Mouse (Mus musculus) frontal cortex, postnatal 25 days (tissue): ENCODE measurements at regions not wholly inside any gene's neighbourhood (a gene's known extent, or its start where the extent isn't known, plus 50 kb on each side); places are given as distances from the start of the nearest gene placed in this dataset.
"Not testable (repeated sequence)": the region's sequence is repeated elsewhere in the genome, so short reads cannot be mapped to it uniquely, and the experiment has no call there.

Experiments used
- DNase-seq, 2 experiments: peaks; one replicate each; pipeline ENCODE4 v3.0.0; 2022; ENCODE audit warnings: low spot score in 2 of 2

DNA sequence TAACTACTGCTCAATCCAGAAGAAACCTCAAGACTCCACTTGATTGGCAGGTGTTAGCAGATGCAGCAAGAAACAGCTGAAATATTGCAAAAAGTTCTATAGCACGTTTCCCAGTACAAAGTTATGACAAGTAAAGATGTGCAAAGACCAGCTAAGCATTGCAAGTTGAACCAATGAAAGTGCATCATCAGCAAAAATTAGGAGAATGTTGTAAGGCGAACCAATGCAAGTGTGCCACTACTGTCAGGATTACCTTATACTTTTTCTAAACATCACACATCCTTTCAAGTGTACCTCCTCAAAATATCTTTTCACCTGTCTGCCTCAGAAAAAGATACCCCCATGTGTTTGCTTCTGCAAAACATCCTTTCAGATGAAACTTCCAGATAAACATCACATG, 244.7 kb downstream of the Slco6d1 start:
- no peak for DNase-seq

DNA sequence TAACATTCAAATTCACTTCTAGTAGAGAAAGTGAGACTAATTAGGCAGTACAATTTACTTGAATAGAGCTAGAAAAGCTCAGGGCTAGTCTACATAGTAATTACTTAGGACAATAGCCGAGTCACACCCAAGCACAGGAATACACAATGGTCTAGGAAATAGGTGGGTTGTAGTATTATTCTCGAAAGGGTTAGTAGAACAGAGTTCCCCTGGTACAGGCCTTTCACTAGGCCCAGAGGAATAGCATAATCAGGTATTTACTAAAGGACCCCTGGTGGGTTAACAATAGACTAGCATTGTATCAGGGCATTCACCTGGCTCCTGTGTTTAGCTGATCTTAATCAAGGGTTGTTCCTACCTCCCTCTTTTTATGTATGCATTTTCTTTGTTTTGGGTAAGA, 246.5 kb downstream of the Slco6d1 start:
- DNase-seq = not testable (repeated sequence)

DNA sequence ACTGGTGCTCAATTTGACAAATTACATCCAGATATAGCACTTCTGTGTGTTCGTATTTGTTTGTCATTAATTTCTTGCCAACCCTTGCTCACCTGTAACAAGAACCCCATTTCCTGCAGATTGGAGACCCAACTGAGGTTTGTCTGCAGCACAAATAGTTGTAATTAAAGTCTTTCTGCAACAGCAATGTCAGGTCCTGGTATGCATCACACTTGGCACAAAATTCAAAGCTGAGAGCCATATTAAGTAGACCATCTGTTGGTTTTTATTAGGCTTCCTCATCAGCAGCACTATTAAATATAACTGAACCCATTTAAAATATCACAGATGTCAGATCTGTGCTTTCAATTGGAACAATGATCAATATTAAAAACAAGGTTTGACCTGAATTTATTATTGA, 247.0 kb downstream of the Slco6d1 start:
- no peak for DNase-seq

DNA sequence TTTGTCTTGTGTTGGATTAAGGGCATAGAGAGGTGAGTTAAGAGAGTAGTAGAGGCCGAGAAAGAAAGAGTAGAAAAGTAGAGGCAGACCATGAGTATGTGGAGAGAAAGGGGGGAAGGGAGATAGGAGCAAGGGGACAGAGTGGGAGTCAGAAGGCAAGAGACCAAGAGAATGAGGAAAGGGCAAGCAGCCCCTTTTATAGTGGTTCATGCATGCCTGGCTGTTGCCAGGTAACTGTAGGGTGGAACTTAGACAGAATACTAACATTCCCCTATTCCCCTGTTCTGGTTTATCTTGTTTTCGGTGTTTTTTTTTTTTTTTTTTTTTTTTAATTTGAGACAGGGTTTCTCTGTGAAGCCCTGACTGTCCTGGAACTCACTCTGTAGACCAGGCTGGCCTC, 247.7 kb downstream of the Slco6d1 start:
- DNase-seq = no peak

DNA sequence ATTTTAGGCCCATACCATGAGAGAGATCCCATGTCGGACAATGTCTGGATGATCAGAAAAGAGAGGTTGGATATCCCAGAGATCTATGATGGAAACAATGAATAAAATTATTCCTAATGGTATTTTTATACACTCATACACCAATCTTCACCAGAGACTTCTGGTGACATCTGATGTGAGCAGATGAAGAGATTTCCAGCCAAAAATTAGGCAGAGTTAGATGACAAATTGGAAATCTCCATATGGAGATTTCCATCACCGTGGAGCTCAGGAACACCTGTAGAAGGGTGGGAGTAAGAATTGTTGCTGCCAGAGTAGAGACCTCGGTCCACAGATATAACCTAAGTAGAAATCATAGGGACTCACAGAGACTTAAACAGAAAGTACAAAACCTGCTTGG, 257.8 kb downstream of the Slco6d1 start:
- no peak for DNase-seq

DNA sequence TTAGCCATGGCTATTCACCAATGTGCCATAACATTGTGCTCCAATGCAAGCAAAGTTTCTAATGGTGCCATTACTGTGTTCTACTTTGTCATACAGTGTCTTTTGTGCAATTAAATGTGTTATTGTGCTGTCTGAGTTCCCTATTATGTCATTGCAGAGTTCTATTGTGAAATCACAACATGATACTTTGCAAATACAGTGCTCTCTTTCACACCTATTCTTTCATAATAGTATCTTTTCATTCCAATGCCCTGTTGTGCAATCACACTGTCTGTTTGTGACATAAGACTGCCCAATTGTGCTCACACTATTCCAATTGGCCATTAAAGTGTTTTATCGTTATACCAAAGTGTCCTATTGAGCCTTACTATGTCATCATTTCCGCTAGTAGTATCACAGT, 292.9 kb downstream of the Slco6d1 start:
- DNase-seq = no peak

DNA sequence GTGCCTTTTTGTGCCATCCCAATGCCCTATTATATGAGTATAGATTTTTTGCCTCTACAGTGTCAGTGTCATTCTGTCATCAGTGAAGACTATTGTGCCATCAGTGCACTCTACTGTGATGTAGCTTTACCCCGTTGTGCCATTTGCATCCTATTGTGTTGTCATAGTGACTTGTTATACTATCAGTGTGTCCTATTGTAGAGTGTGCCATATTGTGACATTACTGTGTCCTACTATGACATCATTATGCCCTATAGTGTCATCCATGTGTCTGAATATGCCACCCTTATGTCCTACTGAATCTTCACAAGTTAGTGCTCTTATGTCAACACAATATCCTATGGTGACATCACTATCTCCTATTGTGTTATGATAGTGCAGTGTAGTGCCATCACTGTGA, 293.4 kb downstream of the Slco6d1 start:
- DNase-seq = no peak

DNA sequence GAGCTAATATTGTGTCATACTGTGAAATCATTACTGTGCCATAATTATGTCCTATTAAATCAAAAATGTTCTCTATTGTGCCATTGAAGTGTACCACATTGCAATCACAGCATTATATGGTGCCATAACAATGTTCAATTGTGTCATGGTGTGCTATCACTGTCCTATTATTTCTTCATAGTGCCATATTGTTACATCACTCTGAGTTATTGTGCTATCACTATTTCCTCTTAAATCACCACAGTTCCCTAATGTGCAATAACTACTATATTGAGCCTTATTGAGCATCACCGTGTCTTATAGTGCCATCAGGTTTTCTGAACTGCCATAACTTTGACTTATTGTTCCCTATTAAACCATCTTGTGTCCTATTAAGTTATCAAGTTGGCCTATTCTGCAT, 299.7 kb downstream of the Slco6d1 start:
- no peak for DNase-seq

DNA sequence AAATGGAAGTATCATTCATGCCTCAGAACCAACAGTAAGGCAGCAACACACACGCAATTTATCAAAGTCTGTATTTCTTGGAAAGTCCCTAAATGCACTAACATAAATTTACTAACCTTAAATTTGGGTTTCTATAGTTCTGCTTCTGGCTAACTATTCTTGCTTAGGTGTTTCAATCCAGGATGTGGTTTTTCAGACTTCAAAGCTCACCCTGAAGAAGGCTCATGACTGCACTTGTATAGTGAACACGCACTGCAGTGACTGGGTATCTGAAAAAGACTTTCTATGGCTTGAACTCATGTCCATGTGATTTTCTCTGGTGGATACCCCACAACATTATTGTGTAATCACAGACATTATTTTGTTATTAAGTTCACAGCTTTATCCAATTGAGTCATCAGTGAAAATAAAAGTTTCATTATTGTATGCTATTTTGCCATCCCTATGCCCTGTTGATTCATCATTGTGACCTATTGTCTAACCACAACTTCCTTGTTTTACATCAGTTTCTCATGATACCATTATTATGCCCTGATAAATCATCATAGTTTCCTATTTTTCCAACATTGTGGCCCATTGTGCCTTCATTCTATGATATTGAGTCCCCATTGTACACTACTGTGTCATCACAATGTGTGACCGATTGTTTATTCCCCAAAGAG, 306.6 kb downstream of the Slco6d1 start:
- DNase-seq = no peak

DNA sequence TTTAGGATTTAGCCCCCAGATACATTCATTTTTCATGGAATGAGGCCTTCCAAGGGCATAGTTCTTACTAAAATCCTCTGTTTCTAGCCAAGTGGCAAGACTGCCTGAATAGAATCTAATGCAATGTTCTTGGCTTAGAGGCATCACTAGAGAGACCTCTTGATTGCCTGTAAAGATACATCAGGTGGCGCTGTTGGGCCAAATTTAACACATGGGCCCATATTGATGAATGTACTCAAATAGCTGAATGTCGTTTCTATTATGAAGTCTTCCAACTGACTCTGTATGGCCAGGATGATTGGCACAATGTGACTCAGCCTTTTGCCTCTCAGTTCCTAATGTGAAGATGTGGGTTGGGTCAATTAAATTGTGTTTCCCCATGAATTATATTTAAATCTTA, 328.0 kb downstream of the Slco6d1 start:
- DNase-seq = peak; percentile 9 to 22

DNA sequence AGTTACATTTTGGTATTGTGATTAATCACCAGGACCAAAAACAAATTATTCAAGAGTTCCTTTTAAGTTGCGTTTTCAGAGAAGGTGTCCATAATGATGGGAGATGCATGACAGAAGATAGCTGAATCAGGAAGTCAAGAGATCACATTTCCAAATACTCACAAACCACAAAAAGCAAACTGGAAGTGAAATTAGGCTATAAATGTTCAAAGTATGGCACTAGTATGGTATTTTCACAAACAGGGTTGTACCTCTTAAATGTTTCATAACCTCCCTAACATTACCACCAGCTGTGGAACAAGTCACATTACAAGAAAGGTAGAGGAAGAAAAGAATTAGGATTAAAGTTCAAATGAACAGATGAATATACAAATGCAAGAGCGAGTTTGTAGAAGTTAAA, 367.6 kb downstream of the Slco6d1 start:
- DNase-seq = no peak

DNA sequence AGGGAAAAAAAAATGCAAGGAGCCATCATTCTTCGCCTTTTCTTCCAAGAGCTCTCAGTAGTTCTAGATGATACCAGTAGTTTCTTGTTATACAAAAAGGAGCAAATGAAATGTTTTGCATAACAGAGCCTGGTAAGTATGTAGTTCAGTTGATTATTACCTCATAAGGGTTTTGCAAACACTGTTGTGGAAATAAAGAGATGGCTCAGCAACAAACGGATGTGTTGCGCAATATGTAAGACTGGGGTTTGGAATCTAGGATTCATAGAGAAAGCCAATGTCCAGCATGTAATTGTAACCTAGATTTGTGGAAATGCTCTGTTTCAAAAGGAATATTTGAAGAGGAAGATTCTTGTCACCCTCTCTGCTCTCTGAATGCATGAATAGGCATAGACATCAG, 372.4 kb downstream of the Slco6d1 start:
- no peak for DNase-seq

DNA sequence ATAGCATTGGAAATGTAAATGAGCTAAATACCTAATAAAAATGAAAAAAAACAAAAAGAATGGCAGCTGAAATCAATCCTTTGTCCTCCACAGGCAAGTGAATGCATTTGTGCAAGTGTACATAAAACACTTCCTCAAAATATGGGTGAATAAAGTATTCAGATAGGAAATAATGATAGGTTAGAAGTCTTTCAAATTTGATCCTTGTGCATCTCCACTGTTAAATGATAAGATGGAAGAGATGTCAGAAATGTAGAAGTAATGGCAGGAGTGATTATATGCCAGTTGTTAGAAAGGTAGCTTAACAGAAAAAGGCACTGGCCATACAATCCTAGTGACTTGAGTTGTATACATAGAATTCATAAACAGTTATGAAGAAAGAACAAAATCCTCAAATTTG, 391.6 kb downstream of the Slco6d1 start:
- no peak for DNase-seq

DNA sequence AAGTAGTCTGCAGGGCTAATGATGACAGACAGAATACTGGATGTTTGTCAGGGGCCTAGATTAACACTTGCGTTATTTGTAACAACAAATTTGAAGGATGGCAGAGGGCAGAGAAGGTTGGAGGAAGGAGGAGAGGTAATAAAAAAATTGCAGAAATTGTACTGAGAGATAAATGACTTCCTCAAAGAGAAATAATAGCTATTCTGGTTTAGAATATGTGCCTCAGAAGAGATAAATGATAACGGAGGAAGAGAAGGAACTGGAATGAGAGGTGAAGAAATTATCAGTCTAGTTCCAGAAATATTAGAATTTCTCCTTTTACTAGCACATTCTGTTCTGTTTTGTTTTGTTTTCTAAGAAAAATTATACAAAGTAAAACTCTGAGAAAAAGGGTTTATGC, 393.1 kb downstream of the Slco6d1 start:
- no peak for DNase-seq

DNA sequence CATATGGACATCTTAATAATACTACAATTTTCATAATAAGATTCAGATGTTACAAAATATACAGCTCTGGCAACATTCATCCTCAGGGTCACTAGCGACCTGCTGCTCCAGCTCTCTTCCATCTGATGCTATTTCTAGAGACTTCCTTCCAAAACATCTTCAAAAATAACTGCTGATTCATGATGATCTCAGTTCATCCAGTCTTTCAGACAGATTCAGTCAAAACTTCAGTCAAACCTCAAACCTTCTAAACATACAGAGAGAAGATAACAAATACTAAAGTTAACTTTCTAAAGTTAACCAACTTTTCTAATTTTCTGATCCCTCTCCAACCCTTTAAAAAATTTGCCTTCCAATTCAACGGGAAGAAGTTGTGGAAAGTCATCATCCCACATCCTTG, 397.2 kb downstream of the Slco6d1 start:
- DNase-seq = no peak

DNA sequence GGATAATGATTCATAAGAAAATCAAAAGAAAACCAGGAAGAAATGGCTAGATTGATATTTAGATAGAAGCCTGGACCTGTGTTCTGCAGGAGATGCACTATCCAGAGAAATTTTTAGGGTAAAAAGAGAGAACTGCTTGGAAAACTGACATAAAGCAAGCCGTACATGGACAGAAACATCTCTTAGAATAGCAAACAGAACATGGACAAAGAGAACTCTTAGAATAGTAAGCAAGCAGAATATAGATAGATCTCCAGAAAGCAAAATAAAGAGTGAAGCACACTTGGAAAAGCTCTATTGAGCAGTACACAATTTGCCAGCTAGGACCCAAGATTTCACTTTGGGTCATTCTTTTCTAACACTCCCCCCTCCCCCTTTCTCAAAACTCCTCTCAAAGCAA, 439.3 kb downstream of the Slco6d1 start:
- DNase-seq = no peak

DNA sequence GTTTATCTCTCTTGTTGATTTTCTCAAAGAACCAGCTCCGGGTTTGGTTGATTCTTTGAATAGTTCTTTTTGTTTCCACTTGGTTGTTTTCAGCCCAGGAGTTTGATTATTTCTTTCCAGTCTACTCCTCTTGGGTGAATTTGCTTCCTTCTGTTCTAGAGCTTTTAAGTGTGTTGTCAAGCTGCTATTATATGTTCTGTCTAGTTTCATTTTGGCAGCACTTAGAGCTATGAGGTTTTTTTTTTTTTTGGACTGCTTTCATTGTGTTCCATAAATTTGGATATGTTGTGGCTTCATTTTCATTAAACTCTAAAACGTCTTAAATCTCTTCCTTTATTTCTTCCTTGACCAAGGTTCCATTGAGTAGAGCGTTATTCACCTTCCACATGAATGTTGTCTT, 485.3 kb downstream of the Slco6d1 start:
- DNase-seq = no peak

DNA sequence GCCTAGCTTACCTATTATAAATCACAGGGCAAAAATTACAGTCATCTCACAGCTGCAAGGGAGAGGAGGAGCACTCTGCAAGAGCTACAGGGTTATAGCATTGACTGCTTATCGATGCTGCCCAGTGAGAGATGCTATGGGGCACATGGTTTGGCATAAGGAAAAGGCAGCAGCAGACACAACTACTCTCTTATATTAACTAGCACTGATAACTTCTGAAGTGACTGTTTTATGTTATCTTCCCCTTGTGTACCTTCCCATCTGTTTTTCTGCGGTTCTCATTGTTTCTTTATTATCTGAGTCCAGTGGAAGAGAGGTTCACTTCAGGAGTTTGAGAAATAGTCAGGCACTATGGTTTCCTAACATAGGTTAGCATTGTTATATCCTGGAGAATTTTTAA, 502.1 kb downstream of the Slco6d1 start:
- DNase-seq = no peak

DNA sequence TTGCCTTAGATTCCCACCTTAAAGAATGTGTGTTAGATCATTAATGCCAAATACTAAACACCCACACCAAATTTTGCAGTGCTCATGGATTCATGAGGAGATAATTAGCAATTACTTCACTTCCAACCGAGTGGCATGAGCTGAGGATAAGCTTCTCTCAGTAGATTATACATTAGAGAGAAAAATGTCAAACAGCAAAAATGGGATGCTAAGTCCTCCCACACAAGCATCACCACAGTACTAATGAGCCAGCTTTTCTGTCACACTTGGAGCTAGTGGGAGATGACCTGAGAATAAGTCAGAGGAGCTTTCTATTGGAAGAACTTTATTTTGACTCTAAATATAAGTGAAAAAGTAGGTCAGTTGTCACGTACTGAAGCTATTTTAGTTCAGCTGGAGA, 504.0 kb downstream of the Slco6d1 start:
- no peak for DNase-seq

DNA sequence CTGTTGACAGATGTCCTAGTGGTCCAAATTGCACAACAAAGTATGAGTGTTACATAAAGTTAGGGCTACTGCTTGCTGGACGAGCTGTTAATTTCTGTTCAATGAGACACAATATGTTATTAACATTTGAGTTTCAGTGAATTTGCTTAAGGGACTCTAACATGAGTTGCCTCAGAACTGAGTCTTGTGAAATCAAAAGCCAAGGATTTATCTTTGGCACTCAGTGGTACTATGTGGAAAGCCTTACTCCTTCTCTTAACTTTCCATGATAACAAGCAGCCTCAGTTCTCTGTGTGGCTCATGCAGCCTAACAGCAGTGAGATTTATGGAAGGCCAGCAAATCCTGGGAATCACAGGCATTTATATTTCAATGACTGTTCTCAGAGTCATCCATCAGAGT, 510.0 kb downstream of the Slco6d1 start:
- no peak for DNase-seq

DNA sequence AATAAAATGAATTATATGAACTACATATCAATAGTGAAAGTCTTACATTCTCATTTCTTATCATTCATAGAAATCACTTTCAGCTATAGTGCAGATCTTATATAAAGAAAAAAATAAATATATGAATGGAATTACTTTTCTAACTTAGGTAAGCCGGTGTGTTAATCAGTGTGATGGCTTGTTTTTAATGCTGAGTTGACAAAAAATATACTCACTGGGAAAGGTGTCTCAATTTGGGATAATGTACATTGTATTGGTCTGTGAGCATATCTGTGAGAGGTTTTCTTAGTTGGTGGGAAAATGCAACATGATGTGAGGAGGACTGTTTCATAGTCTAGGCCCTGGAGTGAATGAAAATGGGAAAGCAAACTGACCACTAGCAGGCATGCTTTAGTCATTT, 511.3 kb downstream of the Slco6d1 start:
- DNase-seq = no peak

DNA sequence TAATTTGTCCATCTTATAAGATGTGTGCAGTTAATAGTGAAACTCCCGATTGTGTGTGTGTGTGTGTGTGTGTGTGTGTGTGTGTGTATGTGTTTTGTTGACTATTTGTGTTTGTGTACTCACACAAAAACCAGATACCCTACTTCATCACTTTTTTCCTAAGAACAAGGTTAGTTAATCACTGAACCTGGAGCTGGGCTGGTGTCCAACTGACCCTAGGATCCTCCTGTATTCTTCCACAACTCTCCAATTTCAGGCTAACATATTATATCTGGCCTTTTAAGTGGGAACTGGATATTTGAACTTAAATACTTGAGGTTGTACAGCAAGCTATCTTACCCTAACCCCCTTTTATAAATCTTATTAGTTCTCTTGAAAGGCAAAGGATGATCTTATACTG, 556.8 kb downstream of the Slco6d1 start:
- DNase-seq = no peak
